ENCODE assay signal across 8 mouse cellular contexts in genomic region chr19:46499836-46500580, GRCm38 (mm10). TPM values are rescaled to one million over a fixed set of nuclear protein-coding genes. Genes with fewer than 3 reads are reported as not detected.
DNase-seq lines count a peak whose midpoint lies in the region; ATAC-seq and TF ChIP-seq lines count a peak whose summit lies in the region.

No protein-coding gene starts in this region.

- H3K4me3 ChIP-seq in C2C12 (ENCODE audit: insufficient read depth, poor library complexity, severe bottlenecking), result peak overlapping the region; percentile 91
- H3K4me3 ChIP-seq in erythroblast, embryonic 14.5 days (replicated peaks), result peak overlapping the region; percentile 81
- H3K4me3 ChIP-seq in heart, embryonic 11.5 days (ENCODE audit: low read depth, low read length), result peak overlapping the region; percentile 85
- H3K4me3 ChIP-seq in kidney, embryonic 16.5 days (ENCODE audit: low read length), result peak overlapping the region; percentile 93
- H3K4me3 ChIP-seq in liver, adult 2 months (ENCODE audit: insufficient read depth, low read depth, low read length), result peak overlapping the region; percentile 75
- H3K4me3 ChIP-seq in myocyte, result peak overlapping the region; percentile 99

- TF ChIP-seq POLR2A in brain, embryonic 14.5 days (IDR thresholded peaks at IDR 0.05; ENCODE audit: borderline replicate concordance, extremely low read depth, insufficient read depth, insufficient read length, poor library complexity, severe bottlenecking), result no peak; the same call in 1 of the 2 replicates
- TF ChIP-seq POLR2A in liver, adult 2 months (IDR thresholded peaks at IDR 0.05; ENCODE audit: extremely low read depth, insufficient read depth, low read length), result peak; percentile 23; the same call in 1 of the 2 replicates
- TF ChIP-seq POLR2A in myocyte (IDR thresholded peaks at IDR 0.05; ENCODE audit: insufficient read length, low read depth), result peak; percentile 76

- peak overlapping the region; percentile 98 for H3K4me2 ChIP-seq in heart, embryonic 11.5 days
- peak overlapping the region; percentile 79 for H3K4me2 ChIP-seq in kidney, embryonic 16.5 days (replicated peaks; ENCODE audit: low read depth, low read length)
- peak overlapping the region; percentile 93 for H3K4me2 ChIP-seq in myocyte (ENCODE audit: low read depth)

- peak; percentile 77 for ATAC-seq in heart, embryonic 11.5 days (replicated peaks; ENCODE audit: insufficient number of reproducible peaks, low FRiP score, low TSS enrichment)
- ATAC-seq in kidney, embryonic 16.5 days (ENCODE audit: low FRiP score, low TSS enrichment), result peak; percentile 84

- DNase-seq in brain, embryonic 14.5 days (ENCODE audit: low read depth), result peak; percentile 100
- peak; percentile 98 for DNase-seq in liver, adult 2 months (ENCODE audit: extremely low read depth, low read depth, low spot score)
- peak; percentile 100 for DNase-seq in splenic B cell, adult 2 months (ENCODE audit: low read depth, low spot score)

- H3K79me3 ChIP-seq in C2C12 (ENCODE audit: low read depth), result peaks cover 22% of the 10 kb centered on the region

- H3K4me1 ChIP-seq in erythroblast, embryonic 14.5 days (ENCODE audit: control insufficient read depth), result peaks cover 52% of the 10 kb centered on the region
- peaks cover 9% of the 10 kb centered on the region for H3K4me1 ChIP-seq in heart, embryonic 11.5 days (ENCODE audit: control insufficient read depth, insufficient read depth, low read length)
- H3K4me1 ChIP-seq in kidney, embryonic 16.5 days (ENCODE audit: insufficient read depth, low read length), result peaks cover 15% of the 10 kb centered on the region
- H3K4me1 ChIP-seq in liver, adult 2 months (ENCODE audit: control insufficient read depth, insufficient read depth, low read length), result peaks cover 6% of the 10 kb centered on the region

- H3K27ac ChIP-seq in heart, embryonic 11.5 days (ENCODE audit: low read depth, low read length), result peak overlapping the region; percentile 99
- peak overlapping the region; percentile 100 for H3K27ac ChIP-seq in kidney, embryonic 16.5 days (ENCODE audit: low read length)
- H3K27ac ChIP-seq in liver, adult 2 months (replicated peaks; ENCODE audit: insufficient read depth, low read depth, low read length), result peak overlapping the region; percentile 99

- H3K79me2 ChIP-seq in C2C12 (ENCODE audit: control insufficient read depth, insufficient read depth) (peaks cover 34% of the 10 kb centered on the region), myocyte (ENCODE audit: control insufficient read depth, insufficient read depth) (peaks cover 20% of the 10 kb centered on the region)
- H3K79me2 ChIP-seq in liver, adult 2 months (ENCODE audit: control insufficient read depth, insufficient read depth, low read length), result peaks cover 17% of the 10 kb centered on the region; the same call in 1 of the 2 replicates

- H3K27me3 ChIP-seq in C2C12 (ENCODE audit: control insufficient read depth, insufficient read depth, insufficient read length), result no peaks in the 10 kb centered on the region
- H3K27me3 ChIP-seq in erythroblast, embryonic 14.5 days (ENCODE audit: control insufficient read depth), result no peaks in the 10 kb centered on the region
- H3K27me3 ChIP-seq in heart, embryonic 11.5 days (ENCODE audit: control insufficient read depth, insufficient read depth, low read length), result no peaks in the 10 kb centered on the region
- no peaks in the 10 kb centered on the region for H3K27me3 ChIP-seq in kidney, embryonic 16.5 days (ENCODE audit: insufficient read depth, low read length)
- H3K27me3 ChIP-seq in liver, adult 2 months (ENCODE audit: control insufficient read depth, insufficient read depth, low read length), result no peaks in the 10 kb centered on the region
- no peaks in the 10 kb centered on the region for H3K27me3 ChIP-seq in myocyte (ENCODE audit: control insufficient read depth, insufficient read depth, insufficient read length)
- H3K27me3 ChIP-seq in splenic B cell, adult 2 months (ENCODE audit: control insufficient read depth, insufficient read depth, low read length, poor library complexity, severe bottlenecking), result no peaks in the 10 kb centered on the region

- TF ChIP-seq CTCF in C2C12 (IDR thresholded peaks at IDR 0.05; ENCODE audit: control insufficient read depth, insufficient read depth, insufficient read length), result no peak
- TF ChIP-seq CTCF in brain, embryonic 14.5 days (IDR thresholded peaks at IDR 0.05; ENCODE audit: borderline replicate concordance, extremely low read depth, insufficient read depth, insufficient read length), result no peak
- TF ChIP-seq CTCF in liver, adult 2 months (IDR thresholded peaks at IDR 0.05; ENCODE audit: low read depth, low read length), result no peak

- no peaks in the 10 kb centered on the region for H3K9me3 ChIP-seq in erythroblast, embryonic 14.5 days (ENCODE audit: control insufficient read depth, low read length)
- no peaks in the 10 kb centered on the region for H3K9me3 ChIP-seq in heart, embryonic 11.5 days (replicated peaks; ENCODE audit: control insufficient read depth, low read length)
- no peaks in the 10 kb centered on the region for H3K9me3 ChIP-seq in kidney, embryonic 16.5 days (ENCODE audit: low read length)

- peak overlapping the region; percentile 79 for H3K9ac ChIP-seq in heart, embryonic 11.5 days (ENCODE audit: low read depth, low read length)
- H3K9ac ChIP-seq in kidney, embryonic 16.5 days (replicated peaks; ENCODE audit: low read length), result peak overlapping the region; percentile 99
- peak overlapping the region; percentile 92 for H3K9ac ChIP-seq in liver, adult 2 months (ENCODE audit: low read depth, low read length)

- WGBS in heart, embryonic 11.5 days (ENCODE audit: insufficient replicate concordance), result under 1% methylated on average over 47 of the region's 52 CpGs
- WGBS in kidney, embryonic 16.5 days, result under 1% methylated on average over 49 of the region's 52 CpGs
- under 1% methylated on average over 50 of the region's 52 CpGs for WGBS in liver, adult 2 months

- H3ac ChIP-seq in C2C12 (ENCODE audit: control insufficient read depth, insufficient read length, low read depth) (peak overlapping the region; percentile 99), myocyte (ENCODE audit: control insufficient read depth, insufficient read length) (peak overlapping the region; percentile 85)

- H3K36me3 ChIP-seq in C2C12 (ENCODE audit: control insufficient read depth, insufficient read depth) (peaks cover 10% of the 10 kb centered on the region), myocyte (ENCODE audit: control insufficient read depth, insufficient read depth) (peaks cover 3% of the 10 kb centered on the region)
- H3K36me3 ChIP-seq in erythroblast, embryonic 14.5 days (ENCODE audit: control insufficient read depth), result no peaks in the 10 kb centered on the region; the same call in none of the 2 replicates
- no peaks in the 10 kb centered on the region for H3K36me3 ChIP-seq in heart, embryonic 11.5 days (ENCODE audit: control insufficient read depth, insufficient read depth, low read length)
- no peaks in the 10 kb centered on the region; the same call in 1 of the 2 replicates for H3K36me3 ChIP-seq in kidney, embryonic 16.5 days (ENCODE audit: insufficient read depth, low read length)
- H3K36me3 ChIP-seq in liver, adult 2 months (ENCODE audit: control insufficient read depth, insufficient read depth, low read length), result no peaks in the 10 kb centered on the region
- 0 out of 2 replicates have a peak, but pooled peaks cover 1% of the 10 kb centered on the region for H3K36me3 ChIP-seq in splenic B cell, adult 2 months (ENCODE audit: control insufficient read depth, insufficient read depth, low read length, poor library complexity, severe bottlenecking)

TF ChIP-seq in C2C12, 6 proteins besides CTCF, POLR2A, EP300 and RAD21:
- TF ChIP-seq MAX (IDR thresholded peaks at IDR 0.05) (peak; percentile 14), FOSL1 (IDR thresholded peaks at IDR 0.05; ENCODE audit: insufficient read depth, low read length, poor library complexity, severe bottlenecking) (no peak), MYOD1 (IDR thresholded peaks at IDR 0.05; ENCODE audit: control insufficient read depth, insufficient read length, low read depth) (no peak), USF1 (IDR thresholded peaks at IDR 0.05; ENCODE audit: low read depth) (peak; percentile 98), MYOG (IDR thresholded peaks at IDR 0.05; ENCODE audit: control insufficient read depth, extremely low read depth, insufficient read length) (no peak), CEBPB (IDR thresholded peaks at IDR 0.05; ENCODE audit: low read depth) (no peak)

TF ChIP-seq in myocyte, 11 proteins besides CTCF, POLR2A, EP300 and RAD21:
- TF ChIP-seq USF1 (IDR thresholded peaks at IDR 0.05; ENCODE audit: low read depth), result peak; percentile 97
- TF ChIP-seq MYOD1 (IDR thresholded peaks at IDR 0.05; ENCODE audit: control insufficient read depth in 1 of 3, insufficient read length in 2 of 3, low read depth in 2 of 3), result no peak
- TF ChIP-seq POLR2AphosphoS2 (IDR thresholded peaks at IDR 0.05; ENCODE audit: insufficient read length, low read depth), result peak; percentile 88
- TF ChIP-seq MYOG (IDR thresholded peaks at IDR 0.05; ENCODE audit: control insufficient read depth in 1 of 3, insufficient read depth in 1 of 3, insufficient read length in 2 of 3, low read depth in 2 of 3), result peak in 2 of 3 experiments; percentile 13 to 38
- TF ChIP-seq TCF12 (IDR thresholded peaks at IDR 0.05; ENCODE audit: insufficient read depth, poor library complexity, severe bottlenecking), result no peak
- TF ChIP-seq SRF (IDR thresholded peaks at IDR 0.05; ENCODE audit: control insufficient read depth, insufficient read length, low read depth), result peak; percentile 60

RNA-seq across cellular contexts. Expression of gene Trim8, which starts 1.5 kb away (rescaled TPM):
- polyA plus RNA-seq in C2C12 (2012; fragmentation: generic; extraction: Trizol), result 26.8 TPM
- 35.3 and 63.0 TPM in 2 replicates for polyA plus RNA-seq in brain, embryonic 14.5 days (2012; rRNA removed)
- polyA plus RNA-seq in erythroblast, embryonic 14.5 days (2012), result 4.2 and 5.2 TPM in 2 replicates
- polyA plus RNA-seq in heart, embryonic 11.5 days (2014; fragmentation: Nextera tagmentation; extraction: Ambion mirVana), result 18.0 and 18.6 TPM in 2 replicates
- polyA plus RNA-seq in kidney, embryonic 16.5 days (2015; fragmentation: Nextera tagmentation; extraction: Ambion mirVana), result 22.2 and 26.0 TPM in 2 replicates
- 7.3 and 9.9 TPM in 2 replicates for total RNA-seq in liver, adult 2 months (2014; rRNA removed)
- 17.7 and 20.0 TPM in 2 replicates for polyA plus RNA-seq in liver, adult 2 months (2012; rRNA removed)
- 42.3 TPM for polyA plus RNA-seq in myocyte (2012; fragmentation: generic; extraction: Trizol)

Comparison
In these comparisons a context has a peak if more than half of its experiments do, and no peak if none do; other contexts are left out.
1. Peak in every context shown above with its lines: DNase-seq, ATAC-seq, H3K4me3 ChIP-seq and H3K27ac ChIP-seq.